Mouse (Mus musculus) heart, embryonic 10.5 days (tissue): ENCODE measurements around the gene Trim62. TPM values are rescaled to one million over a fixed set of nuclear protein-coding genes. Genes with fewer than 3 reads are reported as not detected.

ENCODE experiments used
- DNase-seq: peaks from one replicate; pipeline ENCODE4 v3.0.0-alpha.2; 2017; ENCODE audit warnings: low spot score
- H3K27ac ChIP-seq: fragments of 300-500 bp; sonication (generic); 2 replicates; pipeline ENCODE4 v1.5.1; 2016; ENCODE audit warnings: mild to moderate bottlenecking
- H3K27me3 ChIP-seq: fragments of 300-500 bp; sonication (generic); 2 replicates; pipeline ENCODE4 v1.6.1; 2016; ENCODE audit warnings: mild to moderate bottlenecking; ENCODE audit not compliant: poor library complexity, insufficient read depth, severe bottlenecking
- H3K36me3 ChIP-seq: fragments of 300-500 bp; sonication (generic); 2 replicates; pipeline ENCODE4 v1.6.1; 2016; ENCODE audit warnings: mild to moderate bottlenecking, moderate library complexity
- H3K4me1 ChIP-seq: fragments of 300-500 bp; sonication (generic); 2 replicates; pipeline ENCODE4 v1.6.1; 2016; ENCODE audit warnings: mild to moderate bottlenecking
- H3K4me3 ChIP-seq: fragments of 300-500 bp; sonication (generic); 2 replicates; pipeline ENCODE4 v1.5.1; 2016; ENCODE audit warnings: mild to moderate bottlenecking, moderate library complexity
- H3K9me3 ChIP-seq: fragments of 300-500 bp; sonication (generic); 2 replicates; pipeline ENCODE4 v1.6.1; 2016; ENCODE audit warnings: mild to moderate bottlenecking, moderate library complexity
- WGBS: fragments of 180-500 bp; shearing (Covaris S2); methylation state at CpG from one replicate; pipeline ENCODE4 v1.1.7; 2016; 5-methylcytosine and 5-hydroxymethylcytosine counted together
- polyA plus RNA-seq: library from polyadenylated mRNA; unstranded; fragments of >200 nt; fragmentation: Nextera tagmentation; extraction: Ambion mirVana; gene quantifications from 2 replicates; pipeline ENCODE4 v1.2.1, GENCODE M21; 2016

Gene Trim62
- polyA plus RNA-seq, 1 experiment from 2014 or later, result 6.5 TPM

- H3K9me3 ChIP-seq, result no peaks in the 10 kb centered on the region
- peaks cover 46% of the 10 kb centered on the region for H3K4me1 ChIP-seq
- 57% methylated on average over 8 of the region's 8 CpGs for WGBS
- H3K36me3 ChIP-seq, result peaks cover 15% of the 10 kb centered on the region
- no peak overlapping the region for H3K4me3 ChIP-seq
- H3K27ac ChIP-seq, result peak overlapping the region; percentile 30
- no peak for DNase-seq
- H3K27me3 ChIP-seq, result peaks cover 14% of the 10 kb centered on the region
Measured at GRCm38 (mm10) chr4:128904035-128904800, 20.8 kb downstream of the Trim62 start.

- Histone ChIP-seq H3K27ac (peak overlapping the region; percentile 57), H3K36me3 (peaks cover 23% of the 10 kb centered on the region), H3K27me3 (peaks cover 20% of the 10 kb centered on the region), H3K4me3 (no peak overlapping the region), H3K4me1 (peaks cover 36% of the 10 kb centered on the region), H3K9me3 (no peaks in the 10 kb centered on the region)
- DNase-seq, result no peak
- WGBS, result 27% methylated on average over 8 of the region's 8 CpGs
Measured at GRCm38 (mm10) chr4:128905251-128905650, 21.9 kb downstream of the Trim62 start.

- Histone ChIP-seq H3K27ac (no peak overlapping the region; the same call in 1 of the 2 replicates), H3K9me3 (no peaks in the 10 kb centered on the region), H3K27me3 (peaks cover 20% of the 10 kb centered on the region), H3K4me3 (no peak overlapping the region), H3K36me3 (peaks cover 23% of the 10 kb centered on the region), H3K4me1 (peaks cover 32% of the 10 kb centered on the region)
- WGBS, result 62% methylated on average over 8 of the region's 8 CpGs
- DNase-seq, result no peak
Measured at GRCm38 (mm10) chr4:128906757-128907156, 23.4 kb downstream of the Trim62 start.

GRCm38 (mm10) chr4:128907238-128907968 is 24.0 kb downstream of the Trim62 start:
- DNase-seq, result no peak
- Histone ChIP-seq H3K36me3 (peaks cover 21% of the 10 kb centered on the region), H3K27me3 (peaks cover 20% of the 10 kb centered on the region), H3K4me3 (no peak overlapping the region), H3K4me1 (peaks cover 32% of the 10 kb centered on the region), H3K27ac (no peak overlapping the region), H3K9me3 (no peaks in the 10 kb centered on the region)
- WGBS, result 59% methylated on average over 12 of the region's 12 CpGs

GRCm38 (mm10) chr4:128908586-128909377 is 25.4 kb downstream of the Trim62 start:
- no peaks in the 10 kb centered on the region for H3K9me3 ChIP-seq
- DNase-seq, result no peak
- H3K4me3 ChIP-seq, result no peak overlapping the region
- H3K36me3 ChIP-seq, result peaks cover 12% of the 10 kb centered on the region; the same call in 1 of the 2 replicates
- peaks cover 33% of the 10 kb centered on the region for H3K4me1 ChIP-seq
- no peak overlapping the region for H3K27ac ChIP-seq
- 63% methylated on average over 24 of the region's 24 CpGs for WGBS
- H3K27me3 ChIP-seq, result peaks cover 24% of the 10 kb centered on the region

GRCm38 (mm10) chr4:128909378-128909831 is 26.0 kb downstream of the Trim62 start:
- no peak for DNase-seq
- Histone ChIP-seq H3K4me1 (peaks cover 27% of the 10 kb centered on the region), H3K27ac (no peak overlapping the region), H3K36me3 (peaks cover 9% of the 10 kb centered on the region; the same call in 1 of the 2 replicates), H3K27me3 (peaks cover 24% of the 10 kb centered on the region), H3K4me3 (no peak overlapping the region), H3K9me3 (no peaks in the 10 kb centered on the region)
- WGBS, result 86% methylated on average over 14 of the region's 14 CpGs

- no peak overlapping the region for H3K4me3 ChIP-seq
- DNase-seq, result no peak
- H3K27ac ChIP-seq, result no peak overlapping the region
- H3K36me3 ChIP-seq, result peaks cover 9% of the 10 kb centered on the region; the same call in 1 of the 2 replicates
- H3K9me3 ChIP-seq, result no peaks in the 10 kb centered on the region
- H3K27me3 ChIP-seq, result peaks cover 24% of the 10 kb centered on the region
- H3K4me1 ChIP-seq, result peaks cover 17% of the 10 kb centered on the region
- 61% methylated on average over 8 of the region's 8 CpGs for WGBS
Measured at GRCm38 (mm10) chr4:128910276-128911063, 27.1 kb downstream of the Trim62 start.

- no peaks in the 10 kb centered on the region for H3K9me3 ChIP-seq
- H3K4me1 ChIP-seq, result peaks cover 10% of the 10 kb centered on the region
- H3K36me3 ChIP-seq, result peaks cover 9% of the 10 kb centered on the region; the same call in 1 of the 2 replicates
- peaks cover 19% of the 10 kb centered on the region for H3K27me3 ChIP-seq
- no peak overlapping the region for H3K4me3 ChIP-seq
- H3K27ac ChIP-seq, result no peak overlapping the region
- WGBS, result 90% methylated on average over 10 of the region's 10 CpGs
- no peak for DNase-seq
Measured at GRCm38 (mm10) chr4:128912085-128912484, 28.7 kb downstream of the Trim62 start.

- Histone ChIP-seq H3K9me3 (no peaks in the 10 kb centered on the region), H3K27me3 (peaks cover 14% of the 10 kb centered on the region), H3K4me1 (peaks cover 10% of the 10 kb centered on the region), H3K4me3 (no peak overlapping the region), H3K36me3 (peaks cover 9% of the 10 kb centered on the region; the same call in 1 of the 2 replicates), H3K27ac (no peak overlapping the region)
- WGBS, result 19% methylated on average over 4 of the region's 4 CpGs
- no peak for DNase-seq
Measured at GRCm38 (mm10) chr4:128913794-128914193, 30.4 kb downstream of the Trim62 start.

- Histone ChIP-seq H3K4me3 (no peak overlapping the region), H3K27me3 (peaks cover 7% of the 10 kb centered on the region; the same call in 1 of the 2 replicates), H3K4me1 (peaks cover 13% of the 10 kb centered on the region; the same call in 1 of the 2 replicates), H3K36me3 (no peaks in the 10 kb centered on the region), H3K27ac (no peak overlapping the region), H3K9me3 (no peaks in the 10 kb centered on the region)
- DNase-seq, result no peak
- WGBS, result 64% methylated on average over 3 of the region's 3 CpGs
Measured at GRCm38 (mm10) chr4:128917119-128917518, 33.7 kb downstream of the Trim62 start.

GRCm38 (mm10) chr4:128917756-128918155 is 34.4 kb downstream of the Trim62 start:
- no peaks in the 10 kb centered on the region for H3K9me3 ChIP-seq
- no peak for DNase-seq
- WGBS, result 84% methylated on average over 6 of the region's 6 CpGs
- no peak overlapping the region for H3K27ac ChIP-seq
- H3K4me3 ChIP-seq, result no peak overlapping the region
- H3K36me3 ChIP-seq, result no peaks in the 10 kb centered on the region
- peaks cover 7% of the 10 kb centered on the region; the same call in 1 of the 2 replicates for H3K27me3 ChIP-seq
- H3K4me1 ChIP-seq, result peaks cover 13% of the 10 kb centered on the region; the same call in 1 of the 2 replicates

GRCm38 (mm10) chr4:128918187-128918586 is 34.8 kb downstream of the Trim62 start:
- Histone ChIP-seq H3K9me3 (no peaks in the 10 kb centered on the region), H3K36me3 (no peaks in the 10 kb centered on the region), H3K4me1 (peaks cover 13% of the 10 kb centered on the region; the same call in 1 of the 2 replicates), H3K4me3 (no peak overlapping the region), H3K27ac (no peak overlapping the region), H3K27me3 (peaks cover 9% of the 10 kb centered on the region; the same call in 1 of the 2 replicates)
- no peak for DNase-seq
- WGBS, result 32% methylated on average over 3 of the region's 3 CpGs
